ENCODE assay signal across 8 mouse cellular contexts in the genomic region with DNA sequence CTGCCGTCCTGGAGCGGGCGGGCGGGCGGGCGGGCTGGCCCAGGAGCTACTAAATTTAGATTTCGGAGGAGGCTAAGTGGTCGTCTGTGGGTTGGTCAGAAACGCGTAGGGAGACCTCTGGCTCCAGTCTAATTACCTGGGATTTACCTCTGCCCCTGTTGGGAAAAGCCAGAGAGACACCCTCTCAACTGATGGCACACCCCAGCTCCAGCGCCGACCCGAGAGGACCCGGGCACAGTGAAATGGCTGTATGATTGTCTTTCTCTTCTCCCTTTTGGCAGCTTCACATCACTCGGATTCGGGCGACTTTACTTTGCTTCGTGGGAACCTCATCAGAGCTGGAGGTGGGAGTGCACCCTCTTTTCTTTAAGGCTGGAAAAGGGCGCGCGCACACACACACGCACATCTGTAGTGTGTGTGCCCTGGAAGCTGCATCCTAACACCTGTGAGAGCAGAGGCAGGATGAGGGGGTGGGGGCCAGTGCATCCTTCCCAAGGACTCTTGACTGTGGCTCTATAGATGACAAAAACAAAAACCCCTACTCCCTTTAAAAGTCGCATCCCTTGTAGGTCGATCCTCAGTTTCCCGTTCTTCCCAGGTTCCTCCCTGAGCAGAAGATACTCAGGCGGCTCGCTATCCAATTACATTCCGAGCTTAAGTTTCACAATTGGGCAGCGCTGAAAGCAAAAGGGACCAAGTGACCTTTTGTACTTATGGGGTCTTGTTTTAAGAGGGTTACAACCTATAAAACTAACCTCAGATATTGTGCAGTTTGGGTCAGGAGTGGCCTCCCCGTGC. TPM values are rescaled to one million over a fixed set of nuclear protein-coding genes. Genes with fewer than 3 reads are reported as not detected.
A peak's percentile ranks its signal among the peaks of the same experiment; 100 is the strongest.
DNase-seq lines count a peak whose midpoint lies in the region; ATAC-seq and TF ChIP-seq lines count a peak whose summit lies in the region.

No protein-coding gene starts in this region.

- H3K27me3 ChIP-seq in heart, postnatal 0 days (ENCODE audit: control insufficient read depth, insufficient read depth, low read length) = no peaks in the 10 kb centered on the region
- peaks cover 2% of the 10 kb centered on the region for H3K27me3 ChIP-seq in liver, embryonic 14.5 days (ENCODE audit: control insufficient read depth, insufficient read depth, low read length)
- H3K27me3 ChIP-seq in small intestine, adult 2 months (ENCODE audit: control insufficient read depth, insufficient read depth, low read length) = 0 out of 2 replicates have a peak, but pooled peaks cover 4% of the 10 kb centered on the region

- WGBS in heart, postnatal 0 days = 3% methylated on average over 27 of the region's 30 CpGs
- WGBS in liver, embryonic 14.5 days (ENCODE audit: insufficient replicate concordance) = 3% methylated on average over 30 of the region's 30 CpGs
- WGBS in small intestine, adult 2 months = 4% methylated on average over 30 of the region's 30 CpGs

- H3K36me3 ChIP-seq in heart, postnatal 0 days (replicated peaks; ENCODE audit: control insufficient read depth, insufficient read depth, low read length) = peaks cover 37% of the 10 kb centered on the region
- peaks cover 16% of the 10 kb centered on the region for H3K36me3 ChIP-seq in liver, embryonic 14.5 days (replicated peaks; ENCODE audit: control insufficient read depth, insufficient read depth, low read depth)
- H3K36me3 ChIP-seq in small intestine, adult 2 months (ENCODE audit: control insufficient read depth, insufficient read depth, low read length) = peaks cover 12% of the 10 kb centered on the region

- TF ChIP-seq POLR2A in small intestine, adult 2 months (IDR thresholded peaks at IDR 0.05; ENCODE audit: low read depth, low read length) = no peak

- H3K9ac ChIP-seq in heart, postnatal 0 days (replicated peaks; ENCODE audit: low read depth, low read length) = peak overlapping the region; percentile 95
- H3K9ac ChIP-seq in liver, embryonic 14.5 days (replicated peaks) = peak overlapping the region; percentile 99

- no peak; the same call in 1 of the 2 replicates for ATAC-seq in heart, postnatal 0 days (ENCODE audit: insufficient read depth, low read depth)
- peak; percentile 20 for ATAC-seq in liver, embryonic 14.5 days (ENCODE audit: insufficient read depth)

- no peaks in the 10 kb centered on the region for H3K9me3 ChIP-seq in heart, postnatal 0 days (replicated peaks; ENCODE audit: control insufficient read depth, low read length)
- H3K9me3 ChIP-seq in liver, embryonic 14.5 days (ENCODE audit: control insufficient read depth, low read length) = no peaks in the 10 kb centered on the region

- peak overlapping the region; percentile 92 for H3K4me2 ChIP-seq in heart, postnatal 0 days (ENCODE audit: low read depth, low read length)
- peak overlapping the region; percentile 92 for H3K4me2 ChIP-seq in liver, embryonic 14.5 days (ENCODE audit: low read depth)

- peak overlapping the region; percentile 90 for H3K27ac ChIP-seq in heart, postnatal 0 days (ENCODE audit: low read depth)
- H3K27ac ChIP-seq in liver, embryonic 14.5 days = peak overlapping the region; percentile 81
- no peak overlapping the region for H3K27ac ChIP-seq in small intestine, adult 2 months (ENCODE audit: insufficient read depth, low read depth, low read length)

- no peak for TF ChIP-seq EP300 in heart, postnatal 0 days (IDR thresholded peaks at IDR 0.05; ENCODE audit: low read depth)
- TF ChIP-seq EP300 in liver, embryonic 14.5 days (IDR thresholded peaks at IDR 0.05; ENCODE audit: low read depth) = no peak

- no peak for TF ChIP-seq CTCF in heart, postnatal 0 days (IDR thresholded peaks at IDR 0.05; ENCODE audit: low read depth)
- peak; percentile 11; the same call in 1 of the 2 replicates for TF ChIP-seq CTCF in liver, embryonic 14.5 days (IDR thresholded peaks at IDR 0.05; ENCODE audit: low read depth)
- no peak for TF ChIP-seq CTCF in small intestine, adult 2 months (IDR thresholded peaks at IDR 0.05; ENCODE audit: extremely low read depth, insufficient read length, insufficient replicate concordance, low read depth, low read length)

- H3K4me1 ChIP-seq in heart, postnatal 0 days (ENCODE audit: control insufficient read depth, insufficient read depth) = peaks cover 16% of the 10 kb centered on the region
- peaks cover 12 to 18% of the 10 kb centered on the region in 2 experiments for H3K4me1 ChIP-seq in liver, embryonic 14.5 days (replicated peaks; ENCODE audit: control insufficient read depth in 2 of 2, insufficient read depth in 2 of 2, low read length in 1 of 2)
- peaks cover 3% of the 10 kb centered on the region for H3K4me1 ChIP-seq in small intestine, adult 2 months (ENCODE audit: control insufficient read depth, insufficient read depth, insufficient read length, low read length)

- peak; percentile 28 to 51 for DNase-seq in cerebellum, adult 18-20 months
- DNase-seq in cerebellum, postnatal 4 days (ENCODE audit: low spot score in 2 of 2) = no peak
- peak; percentile 58 for DNase-seq in A20 (ENCODE audit: low read depth, low spot score)
- DNase-seq in cerebellum, adult 9-10 months = peak; percentile 65
- no peak for DNase-seq in heart, postnatal 0 days (ENCODE audit: low spot score)
- no peak for DNase-seq in liver, embryonic 14.5 days (ENCODE audit: low read depth in 3 of 3, low spot score in 3 of 3)
- DNase-seq in urinary bladder, adult 2 months (ENCODE audit: low spot score) = no peak

- peak overlapping the region; percentile 92 for H3K4me3 ChIP-seq in heart, postnatal 0 days (ENCODE audit: low read depth, low read length)
- H3K4me3 ChIP-seq in liver, embryonic 14.5 days (ENCODE audit: insufficient read depth in 1 of 2, low read depth in 2 of 2, low read length in 2 of 2) = peak overlapping the region; percentile 64 to 99
- peak overlapping the region; percentile 97 for H3K4me3 ChIP-seq in small intestine, adult 2 months (ENCODE audit: low read depth, low read length)

RNA-seq across cellular contexts. Expression of a gene that starts 0.9 kb away (rescaled TPM):
- 14.8 and 21.4 TPM in 2 replicates for total RNA-seq in heart, postnatal 0 days (2014; rRNA removed; ENCODE audit: low replicate concordance)
- polyA plus RNA-seq in heart, postnatal 0 days (2015; fragmentation: Nextera tagmentation; extraction: Ambion mirVana) = 11.6 and 12.2 TPM in 2 replicates
- 3.2 and 4.8 TPM in 2 replicates for polyA plus RNA-seq in liver, embryonic 14.5 days (2012; rRNA removed)
- polyA plus RNA-seq in liver, embryonic 14.5 days (2014; fragmentation: Nextera tagmentation; extraction: Ambion mirVana) = 5.0 and 5.4 TPM in 2 replicates
- polyA plus RNA-seq in small intestine, adult 2 months (2012; rRNA removed) = 2.0 and 6.5 TPM in 2 replicates
- 13.4 and 15.2 TPM in 2 replicates for polyA plus RNA-seq in urinary bladder, adult 2 months (2012; rRNA removed)

RNA-seq across cellular contexts. Expression of a gene that starts 13.2 kb away (rescaled TPM):
- 65.3 and 69.7 TPM in 2 replicates for total RNA-seq in heart, postnatal 0 days (2014; rRNA removed; ENCODE audit: low replicate concordance)
- 70.5 and 73.2 TPM in 2 replicates for polyA plus RNA-seq in heart, postnatal 0 days (2015; fragmentation: Nextera tagmentation; extraction: Ambion mirVana)
- polyA plus RNA-seq in liver, embryonic 14.5 days (2012; rRNA removed) = 14.4 and 19.5 TPM in 2 replicates
- 31.1 and 32.6 TPM in 2 replicates for polyA plus RNA-seq in liver, embryonic 14.5 days (2014; fragmentation: Nextera tagmentation; extraction: Ambion mirVana)
- 14.4 and 30.3 TPM in 2 replicates for polyA plus RNA-seq in small intestine, adult 2 months (2012; rRNA removed)
- 84.2 and 98.4 TPM in 2 replicates for polyA plus RNA-seq in urinary bladder, adult 2 months (2012; rRNA removed)

RNA-seq across cellular contexts. Expression of a gene that starts 31.3 kb away (rescaled TPM):
- total RNA-seq in heart, postnatal 0 days (2014; rRNA removed; ENCODE audit: low replicate concordance) = 12.6 and 13.8 TPM in 2 replicates
- 2.4 and 3.3 TPM in 2 replicates for polyA plus RNA-seq in heart, postnatal 0 days (2015; fragmentation: Nextera tagmentation; extraction: Ambion mirVana)
- polyA plus RNA-seq in liver, embryonic 14.5 days (2012; rRNA removed) = 2.2 and 2.5 TPM in 2 replicates
- 2.0 and 2.1 TPM in 2 replicates for polyA plus RNA-seq in liver, embryonic 14.5 days (2014; fragmentation: Nextera tagmentation; extraction: Ambion mirVana)
- polyA plus RNA-seq in small intestine, adult 2 months (2012; rRNA removed) = 5.1 and 12.0 TPM in 2 replicates
- 11.3 and 13.7 TPM in 2 replicates for polyA plus RNA-seq in urinary bladder, adult 2 months (2012; rRNA removed)

Comparison
In these comparisons a context has a peak if more than half of its experiments do, and no peak if none do; other contexts are left out.
1. DNase-seq: peak in cerebellum, adult 18-20 months (2 of 2), A20 (single experiment) and cerebellum, adult 9-10 months (single experiment); none in cerebellum, postnatal 4 days (0 of 2), heart, postnatal 0 days (single experiment), liver, embryonic 14.5 days (0 of 3) and urinary bladder, adult 2 months (single experiment).
2. Peak in every context shown above with its lines, with median percentiles within 50 percentile points of each other: H3K4me3 ChIP-seq.